Mouse (Mus musculus) common myeloid progenitor, adult 5-6 weeks (primary cell): ENCODE measurements around the gene 1700030K09Rik. TPM values are rescaled to one million over a fixed set of nuclear protein-coding genes. Genes with fewer than 3 reads are reported as not detected.

Experiments
- ATAC-seq: replicated peaks from 2 replicates; pipeline ENCODE4 v1.8.0; 2016; ENCODE audit warnings: low read depth, mild to moderate bottlenecking, moderate TSS enrichment, inconsistent platforms; ENCODE audit not compliant: poor library complexity, severe bottlenecking
- total RNA-seq: library from RNA; stranded (forward); fragments of 200-1000, 187-1606 nt; gene quantifications from 2 replicates; pipeline ENCODE4 v1.2.3, GENCODE M21; 2017

Gene 1700030K09Rik
- 4.0 and 7.7 TPM in 2 replicates for total RNA-seq

DNA sequence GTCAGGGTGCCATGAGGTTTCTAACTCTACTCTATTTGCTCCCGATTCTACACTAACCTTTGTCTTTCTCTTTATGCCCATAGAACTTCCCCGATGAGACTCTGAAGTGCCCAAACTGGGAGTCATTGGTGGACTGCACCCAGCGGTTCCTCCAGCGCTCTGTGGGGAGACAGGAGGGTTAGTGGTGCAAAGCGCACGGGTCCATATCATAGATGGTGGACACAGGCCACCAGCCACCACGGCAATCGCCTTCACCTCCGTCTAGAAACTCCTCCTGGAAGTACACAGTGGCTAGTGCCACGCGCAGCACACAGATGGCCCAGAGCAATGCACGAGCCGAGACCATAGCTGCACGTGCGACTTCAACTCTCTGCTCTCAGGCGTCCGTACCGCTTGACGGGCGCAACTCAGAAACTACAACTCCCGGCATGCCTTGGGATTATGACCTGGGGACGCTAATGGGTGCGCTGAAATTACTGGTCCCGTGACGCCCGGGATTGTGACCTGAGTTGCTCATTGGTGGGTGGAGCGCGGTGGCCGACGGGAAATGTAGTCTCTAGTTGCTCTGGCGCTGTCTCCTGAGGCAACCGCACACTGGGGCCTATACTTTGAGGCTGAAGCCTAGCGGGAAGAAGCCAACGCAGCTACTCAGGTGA lies at the start of gene 1700030K09Rik, which contains the start of gene Calr3:
TSS of gene 1700030K09Rik (plus strand) at position 543 of the 656 bp plus-strand sequence.
TSS of gene Calr3 (minus strand) at position 533 of the 656 bp plus-strand sequence.
- peak; percentile 100 for ATAC-seq

- no peak for ATAC-seq
Observed at GRCm38 (mm10) chr8:72401381-72401780, 42.3 kb upstream of the 1700030K09Rik start.

DNA sequence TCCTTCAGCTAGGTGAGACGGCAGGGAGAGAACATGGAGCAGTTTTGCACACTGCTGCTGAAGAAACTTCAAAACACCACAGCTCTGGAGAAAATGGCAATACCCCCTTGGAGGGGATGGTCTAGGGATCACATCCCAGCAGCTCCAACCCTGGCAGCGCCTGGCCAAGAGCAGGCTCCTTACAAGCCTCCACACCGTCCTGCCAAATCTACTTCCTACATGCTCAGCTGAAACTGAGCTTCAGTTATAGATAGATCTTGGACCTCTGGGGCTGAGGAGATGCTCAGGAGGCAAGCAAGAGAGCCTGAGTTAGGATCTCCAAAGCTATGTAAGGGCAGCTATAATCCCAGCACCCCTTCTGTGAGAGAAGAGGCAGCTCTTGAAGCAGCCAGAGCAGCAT lies 40.7 kb upstream of the 1700030K09Rik start:
- ATAC-seq, result no peak

GRCm38 (mm10) chr8:72407878-72408277 lies 35.8 kb upstream of the 1700030K09Rik start:
- ATAC-seq, result no peak

- no peak for ATAC-seq
Observed at GRCm38 (mm10) chr8:72409443-72409842, 34.2 kb upstream of the 1700030K09Rik start.

- peak; percentile 53; the same call in 1 of the 2 replicates for ATAC-seq
Observed at GRCm38 (mm10) chr8:72413839-72414238, 29.8 kb upstream of the 1700030K09Rik start.

DNA sequence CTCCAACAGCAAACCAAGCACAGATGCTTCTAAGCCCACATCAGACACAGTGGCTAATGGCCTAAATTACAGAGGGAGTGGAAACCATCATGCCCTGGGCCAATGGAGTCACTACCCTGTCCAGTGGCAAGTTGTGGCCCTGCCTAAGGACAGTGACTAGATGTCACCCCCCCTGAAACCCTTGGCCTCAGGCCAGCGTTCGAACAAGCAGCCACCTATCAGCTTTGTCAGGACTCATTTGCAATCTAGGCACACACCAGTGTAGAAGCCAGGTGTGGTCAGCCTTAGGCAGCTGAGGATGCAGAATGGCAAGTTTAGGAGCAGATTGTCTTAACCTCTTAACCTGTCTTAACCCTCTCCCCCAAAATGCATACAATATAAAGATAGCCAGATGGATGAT lies 28.4 kb upstream of the 1700030K09Rik start:
- ATAC-seq, result no peak

DNA sequence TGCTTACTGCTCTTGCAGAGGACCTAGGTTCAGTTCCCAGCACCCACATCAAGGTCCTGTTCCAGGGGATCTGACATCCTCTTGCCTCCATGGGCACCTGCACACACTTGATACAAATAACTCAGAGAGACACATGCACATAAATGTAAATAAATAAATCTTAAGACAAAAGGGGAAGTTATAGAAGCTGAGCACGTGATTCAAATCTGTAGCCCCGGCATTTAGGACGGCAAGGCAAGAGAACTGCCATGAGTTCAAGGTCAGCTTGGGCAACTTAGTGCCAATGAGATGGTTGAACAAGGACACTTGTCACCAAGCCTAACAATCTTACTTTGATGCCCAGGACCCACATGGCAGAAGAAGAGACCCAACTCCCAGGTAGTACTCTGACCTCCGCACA lies 25.6 kb upstream of the 1700030K09Rik start:
- ATAC-seq, result no peak

GRCm38 (mm10) chr8:72420571-72421361 lies 22.9 kb upstream of the 1700030K09Rik start:
- peak; percentile 33 for ATAC-seq

GRCm38 (mm10) chr8:72421362-72422335 lies 22.0 kb upstream of the 1700030K09Rik start, which contains the start of gene Eps15l1:
Gene Eps15l1, minus strand, starts transcription at chr8:72421460.
- ATAC-seq, result peak; percentile 95

DNA sequence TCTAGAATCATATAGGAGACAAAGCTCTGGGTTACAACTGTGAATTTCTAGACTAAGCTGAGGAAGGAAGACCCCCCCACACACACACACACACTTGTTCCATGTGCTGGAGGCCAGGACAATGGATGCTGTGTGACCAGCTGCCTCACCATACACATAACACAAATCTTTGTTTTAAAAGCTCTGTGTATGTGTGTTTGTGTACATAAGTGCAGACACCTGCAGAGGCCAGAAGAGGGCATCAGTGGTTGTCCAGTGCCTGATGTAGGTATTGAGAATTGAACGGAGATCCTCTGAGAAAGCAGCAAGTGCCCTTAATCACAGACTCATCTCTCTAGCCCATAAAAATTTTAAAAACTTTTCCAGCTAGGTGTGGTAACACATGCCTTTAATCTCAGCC lies 20.8 kb upstream of the 1700030K09Rik start:
- no peak for ATAC-seq

GRCm38 (mm10) chr8:72429676-72430075 lies 14.0 kb upstream of the 1700030K09Rik start:
- no peak for ATAC-seq

- peak; percentile 58 for ATAC-seq
Observed at GRCm38 (mm10) chr8:72434952-72435351, 8.7 kb upstream of the 1700030K09Rik start.

DNA sequence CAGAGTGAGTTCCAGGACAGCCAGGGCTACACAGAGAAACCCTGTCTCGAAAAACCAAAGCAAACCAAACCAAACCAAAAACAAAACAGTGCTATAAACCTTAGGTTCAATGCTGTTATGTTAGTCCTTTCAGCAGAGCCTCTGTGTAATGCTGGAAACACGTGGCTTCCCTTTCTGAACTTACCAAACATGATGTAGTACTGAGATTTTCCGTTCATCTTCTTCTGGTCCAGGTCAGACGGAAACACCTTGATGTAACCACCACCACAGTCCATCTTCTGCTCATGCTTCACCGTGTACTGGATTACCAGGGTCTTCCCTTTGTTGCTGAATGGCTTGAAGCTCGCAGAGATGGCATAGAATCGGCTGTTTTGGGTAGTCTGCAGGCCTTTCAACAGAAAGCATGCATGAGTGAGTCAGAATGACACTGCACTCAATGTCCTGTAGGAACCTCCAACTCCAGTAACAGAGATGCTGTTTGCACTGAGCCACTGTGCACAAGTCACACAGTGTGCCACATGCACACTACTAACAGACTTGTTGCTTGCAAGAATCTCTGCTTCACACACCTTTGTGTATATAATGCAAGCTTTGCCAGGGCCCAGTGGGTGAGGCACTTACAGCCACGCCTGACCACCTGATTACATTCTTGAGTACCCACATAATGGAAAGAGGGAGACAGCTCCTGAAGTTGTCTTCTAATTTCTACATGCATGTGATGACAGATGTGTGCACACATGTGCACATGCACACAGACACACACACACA lies 5.2 kb upstream of the 1700030K09Rik start:
- no peak for ATAC-seq

DNA sequence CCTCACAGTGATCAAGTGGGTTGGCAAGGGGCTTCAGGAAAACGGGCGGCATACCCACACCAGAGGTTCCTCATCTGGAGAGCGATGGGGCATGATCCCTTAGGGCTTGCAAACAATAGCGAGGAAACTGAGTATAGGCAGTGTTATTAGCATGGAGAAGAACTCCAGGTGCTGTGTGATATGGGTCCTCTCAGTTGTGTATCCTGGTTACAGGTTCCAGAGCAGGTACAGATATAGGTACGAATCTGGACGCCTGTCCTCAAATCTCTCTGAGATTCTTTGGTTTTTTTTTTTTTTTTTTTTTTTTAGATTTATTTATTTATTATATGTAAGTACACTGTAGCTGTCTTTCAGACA lies 292 bp downstream of the 1700030K09Rik start:
- ATAC-seq, result no peak

GRCm38 (mm10) chr8:72445071-72445470 lies 1.4 kb downstream of the 1700030K09Rik start:
- no peak for ATAC-seq

- ATAC-seq, result no peak
Observed at GRCm38 (mm10) chr8:72451516-72451915, 7.8 kb downstream of the 1700030K09Rik start.

- no peak for ATAC-seq
Observed at GRCm38 (mm10) chr8:72453904-72454303, 10.2 kb downstream of the 1700030K09Rik start.

DNA sequence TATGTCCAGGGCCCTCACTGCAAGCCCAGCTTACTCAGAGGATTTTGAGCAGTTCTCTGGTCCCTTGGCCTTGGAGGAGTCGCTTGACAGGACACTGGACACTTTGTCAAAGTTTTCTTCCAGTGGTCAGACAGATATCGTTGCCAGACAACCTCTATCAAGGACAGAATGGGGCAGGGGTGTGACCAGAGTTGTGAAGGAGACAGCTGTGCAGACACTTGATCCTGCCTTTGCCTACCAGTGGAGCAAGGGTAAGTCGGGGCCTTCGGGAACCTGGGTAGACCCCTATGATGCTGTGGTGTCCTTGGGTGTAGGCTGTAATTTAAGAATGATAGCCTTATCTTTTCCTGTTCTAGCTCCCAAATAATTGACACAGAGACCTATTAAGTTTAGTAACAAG lies 11.6 kb downstream of the 1700030K09Rik start:
- no peak for ATAC-seq
